Mouse (Mus musculus) frontal cortex, postnatal 10 days (tissue): Measurements from ENCODE around the gene Slco3a1.
A peak's percentile ranks its signal among the peaks of the same experiment; 100 is the strongest.

ENCODE experiments used
- DNase-seq, 2 experiments: peaks; one replicate each; pipeline ENCODE4 v3.0.0; 2022; ENCODE audit warnings: low spot score in 2 of 2, mixed read lengths in 1 of 2

Gene Slco3a1

GRCm38 (mm10) chr7:74347026-74347425, 207.6 kb downstream of the Slco3a1 start:
- no peak for DNase-seq

- DNase-seq: no peak
Measured at GRCm38 (mm10) chr7:74346451-74346850, 208.1 kb downstream of the Slco3a1 start.

GRCm38 (mm10) chr7:74341149-74341805, 213.3 kb downstream of the Slco3a1 start:
- DNase-seq: no peak

- no peak for DNase-seq
Measured at GRCm38 (mm10) chr7:74340419-74340954, 214.1 kb downstream of the Slco3a1 start.

- DNase-seq: no peak
Measured at GRCm38 (mm10) chr7:74337677-74338420, 216.7 kb downstream of the Slco3a1 start.

GRCm38 (mm10) chr7:74332323-74332722, 222.3 kb downstream of the Slco3a1 start:
- DNase-seq: no peak

- no peak for DNase-seq
Measured at GRCm38 (mm10) chr7:74330858-74331726, 223.5 kb downstream of the Slco3a1 start.

- DNase-seq: no peak
Measured at GRCm38 (mm10) chr7:74330117-74330857, 224.3 kb downstream of the Slco3a1 start.

- DNase-seq: no peak
Measured at GRCm38 (mm10) chr7:74329004-74329403, 225.6 kb downstream of the Slco3a1 start.

GRCm38 (mm10) chr7:74327716-74328115, 226.9 kb downstream of the Slco3a1 start:
- no peak for DNase-seq

GRCm38 (mm10) chr7:74325052-74325451, 229.5 kb downstream of the Slco3a1 start:
- peak in 1 of 2 experiments; percentile 40 for DNase-seq

GRCm38 (mm10) chr7:74323683-74324082, 230.9 kb downstream of the Slco3a1 start:
- DNase-seq: no peak

GRCm38 (mm10) chr7:74323194-74323593, 231.4 kb downstream of the Slco3a1 start:
- no peak for DNase-seq

GRCm38 (mm10) chr7:74320635-74321034, 233.9 kb downstream of the Slco3a1 start:
- DNase-seq: no peak

- no peak for DNase-seq
Measured at GRCm38 (mm10) chr7:74315836-74316435, 238.6 kb downstream of the Slco3a1 start.

GRCm38 (mm10) chr7:74314276-74314675, 240.3 kb downstream of the Slco3a1 start:
- DNase-seq: no peak

- DNase-seq: no peak
Measured at GRCm38 (mm10) chr7:74313279-74314105, 241.1 kb downstream of the Slco3a1 start.

- DNase-seq: no peak
Measured at GRCm38 (mm10) chr7:74311536-74311935, 243.0 kb downstream of the Slco3a1 start.

- DNase-seq: no peak
Measured at GRCm38 (mm10) chr7:74303611-74304300, 250.8 kb downstream of the Slco3a1 start.
